Mouse (Mus musculus) lung, embryonic 14.5 days (tissue): ENCODE measurements around the gene Usp10. TPM values are rescaled to one million over a fixed set of nuclear protein-coding genes. Genes with fewer than 3 reads are reported as not detected.
A peak's percentile ranks its signal among the peaks of the same experiment; 100 is the strongest.

Experiments
- ATAC-seq: fragments of 200-750 bp; cut with Nextera tagmentation; 2 replicates; pipeline ENCODE4 v1.8.0; 2017; ENCODE audit warnings: mild to moderate bottlenecking, moderate TSS enrichment, moderate library complexity; ENCODE audit not compliant: insufficient read depth
- DNase-seq: peaks from one replicate; pipeline ENCODE4 v3.0.0-alpha.2; 2015
- H3K27ac ChIP-seq: fragments of 300-500 bp; sonication (generic); 2 replicates; pipeline ENCODE4 v1.5.1; 2014; ENCODE audit warnings: low read depth, mild to moderate bottlenecking, moderate library complexity
- H3K27me3 ChIP-seq: fragments of 300-500 bp; sonication (generic); 2 replicates; pipeline ENCODE4 v1.6.1; 2014; ENCODE audit warnings: low read length, control low read depth; ENCODE audit not compliant: insufficient read depth
- H3K36me3 ChIP-seq: fragments of 300-500 bp; sonication (generic); 2 replicates; pipeline ENCODE4 v1.6.1; 2014; ENCODE audit warnings: control low read depth; ENCODE audit not compliant: insufficient read depth
- H3K4me1 ChIP-seq: fragments of 300-500 bp; sonication (generic); 2 replicates; pipeline ENCODE4 v1.6.1; 2014; ENCODE audit warnings: antibody characterized with exemption, control low read depth; ENCODE audit not compliant: insufficient read depth
- H3K4me2 ChIP-seq: fragments of 300-500 bp; sonication (generic); 2 replicates; pipeline ENCODE4 v1.6.1; 2014; ENCODE audit warnings: mild to moderate bottlenecking
- H3K4me3 ChIP-seq: fragments of 300-500 bp; sonication (generic); 2 replicates; pipeline ENCODE4 v1.5.1; 2014; ENCODE audit warnings: low read depth, low read length
- H3K9ac ChIP-seq: fragments of 300-500 bp; sonication (generic); 2 replicates; pipeline ENCODE4 v1.6.1; 2014
- H3K9me3 ChIP-seq: fragments of 300-500 bp; sonication (generic); 2 replicates; pipeline ENCODE4 v1.6.1; 2016; ENCODE audit warnings: low read depth, low read length, control low read depth
- CTCF ChIP-seq: IDR thresholded peaks from 2 replicates; pipeline ENCODE4 v1.5.1; 2016; ENCODE audit warnings: antibody characterized with exemption, low read depth
- WGBS: fragments of 180-500 bp; shearing (Covaris S2); extraction: QIAGEN DNeasy Blood & Tissue Kit; methylation state at CpG from one replicate; pipeline ENCODE4 v1.1.7; 2014; 5-methylcytosine and 5-hydroxymethylcytosine counted together
- polyA plus RNA-seq: library from polyadenylated mRNA; unstranded; fragments of >200 nt; fragmentation: Nextera tagmentation; extraction: Ambion mirVana; gene quantifications from 2 replicates; pipeline ENCODE4 v1.2.1, GENCODE M21; 2014

The Usp10 gene
- polyA plus RNA-seq = 142 and 155 TPM in 2 replicates

GRCm38 (mm10) chr8:119909944-119910546 lies at the start of gene Usp10:
Gene Usp10 (plus strand): TSS chr8:119910360.
- ATAC-seq = no peak
- 22% methylated on average over 13 of the region's 13 CpGs for WGBS
- H3K36me3 ChIP-seq = no peaks in the 10 kb centered on the region

DNA sequence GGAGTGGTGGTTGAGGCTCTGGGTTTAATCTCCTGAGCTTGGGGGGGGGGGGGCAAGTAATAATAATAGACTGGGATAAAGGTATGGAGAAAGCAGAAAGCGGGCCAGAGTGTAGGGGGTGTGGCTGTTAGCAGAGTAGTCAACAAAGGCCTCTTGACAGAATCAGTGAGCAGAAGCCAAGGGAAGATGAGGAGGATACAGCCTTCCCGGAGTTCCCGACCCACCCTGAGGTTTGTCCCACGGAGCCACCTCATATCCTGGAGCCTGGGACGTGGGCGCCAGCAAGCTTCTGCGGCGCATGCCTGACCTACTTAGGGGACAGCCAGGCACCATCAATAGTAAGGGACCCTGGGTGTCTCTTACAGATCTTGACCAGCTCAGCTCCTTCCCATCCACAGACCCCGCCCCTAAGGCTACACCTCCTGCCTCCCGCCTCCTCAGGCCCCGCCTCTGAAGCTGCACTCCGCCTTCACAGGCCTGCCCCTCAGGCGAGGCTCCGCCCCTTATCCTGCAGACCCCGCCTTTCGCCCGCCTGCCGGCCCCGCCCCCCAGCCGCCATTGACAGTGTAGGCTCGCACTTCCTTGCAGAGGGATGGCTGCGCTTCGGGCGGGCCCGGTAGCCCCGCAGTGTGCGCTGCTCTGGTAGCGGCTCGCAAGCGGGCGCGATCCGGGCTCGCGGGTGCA lies 48.3 kb upstream of the Usp10 start, which contains the start of gene Klhl36:
Klhl36 (plus strand) TSS at position 561 of the 684 bp plus-strand sequence.
- H3K9ac ChIP-seq = peak within 1 kb of the TSS; percentile 69
- WGBS = under 1% methylated on average over 35 of the region's 35 CpGs
- ATAC-seq (peak; percentile 97), DNase-seq (peak; percentile 97)
- H3K4me1 ChIP-seq = peaks cover 8% of the 10 kb centered on the region; the same call in 1 of the 2 replicates
- H3K27me3 ChIP-seq = peaks cover 6% of the 10 kb centered on the region; the same call in 1 of the 2 replicates
- H3K4me2 ChIP-seq = peak within 1 kb of the TSS; percentile 94
- H3K4me3 ChIP-seq = peak within 1 kb of the TSS; percentile 70
- TF ChIP-seq CTCF = no peak
- H3K9me3 ChIP-seq = no peaks in the 10 kb centered on the region
- peak within 1 kb of the TSS; percentile 15; the same call in 1 of the 2 replicates for H3K27ac ChIP-seq
- no peaks in the 10 kb centered on the region for H3K36me3 ChIP-seq

More at GRCm38 (mm10) chr8:119909944-119910546, at the start of gene Usp10:
- H3K4me1 ChIP-seq = peaks cover 24% of the 10 kb centered on the region
- peak within 1 kb of the TSS; percentile 79 for H3K4me3 ChIP-seq
- DNase-seq = no peak
- H3K4me2 ChIP-seq = peak within 1 kb of the TSS; percentile 86
- H3K27me3 ChIP-seq = no peaks in the 10 kb centered on the region
- H3K9ac ChIP-seq = peak within 1 kb of the TSS; percentile 91
- no peak for TF ChIP-seq CTCF
- no peaks in the 10 kb centered on the region for H3K9me3 ChIP-seq
- H3K27ac ChIP-seq = peak within 1 kb of the TSS; percentile 92

GRCm38 (mm10) chr8:119862390-119862734 lies 47.8 kb upstream of the Usp10 start:
- ATAC-seq = no peak
- no peak for DNase-seq
- Histone ChIP-seq H3K4me1 (peaks cover 8% of the 10 kb centered on the region; the same call in 1 of the 2 replicates), H3K9ac (peak overlapping the region; percentile 69), H3K4me3 (peak overlapping the region; percentile 70), H3K4me2 (peak overlapping the region; percentile 94), H3K27me3 (peaks cover 6% of the 10 kb centered on the region; the same call in 1 of the 2 replicates), H3K27ac (peak overlapping the region; percentile 15; the same call in 1 of the 2 replicates), H3K9me3 (no peaks in the 10 kb centered on the region), H3K36me3 (no peaks in the 10 kb centered on the region)
- no peak for TF ChIP-seq CTCF
- under 1% methylated on average over 19 of the region's 19 CpGs for WGBS

DNA sequence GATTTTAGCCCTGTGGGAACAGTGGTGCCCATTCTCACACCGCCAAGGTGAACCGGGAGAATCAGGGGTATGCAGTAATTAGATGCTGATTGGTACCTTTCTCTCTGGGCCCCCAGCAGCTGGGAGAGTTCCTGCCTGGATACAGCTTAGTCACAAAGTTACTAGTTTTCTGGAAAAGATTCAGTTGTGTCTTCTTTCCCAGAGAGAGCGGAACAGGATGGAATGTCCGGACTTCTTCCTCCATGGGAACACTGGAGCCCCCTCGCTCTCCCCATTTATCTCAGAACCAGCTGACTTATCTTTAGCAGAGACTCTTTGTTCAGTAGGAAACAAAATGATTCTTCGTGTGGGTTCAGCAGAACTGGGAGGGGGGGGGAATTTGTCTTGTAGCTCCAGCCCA lies 47.4 kb upstream of the Usp10 start:
- 6% methylated on average over 6 of the region's 6 CpGs for WGBS
- no peaks in the 10 kb centered on the region for H3K9me3 ChIP-seq
- H3K4me3 ChIP-seq = peak overlapping the region; percentile 70
- peaks cover 6% of the 10 kb centered on the region; the same call in 1 of the 2 replicates for H3K27me3 ChIP-seq
- ATAC-seq (no peak; the same call in 1 of the 2 replicates), DNase-seq (peak; percentile 58)
- peaks cover 8% of the 10 kb centered on the region; the same call in 1 of the 2 replicates for H3K4me1 ChIP-seq
- peak overlapping the region; percentile 94 for H3K4me2 ChIP-seq
- H3K9ac ChIP-seq = peak overlapping the region; percentile 69
- H3K36me3 ChIP-seq = no peaks in the 10 kb centered on the region
- no peak for TF ChIP-seq CTCF
- H3K27ac ChIP-seq = peak overlapping the region; percentile 15; the same call in 1 of the 2 replicates

GRCm38 (mm10) chr8:119869616-119870015 lies 40.5 kb upstream of the Usp10 start:
- Histone ChIP-seq H3K4me1 (no peaks in the 10 kb centered on the region), H3K27me3 (no peaks in the 10 kb centered on the region), H3K27ac (no peak overlapping the region), H3K36me3 (peaks cover 41% of the 10 kb centered on the region), H3K4me2 (no peak overlapping the region), H3K9me3 (peaks cover 8% of the 10 kb centered on the region; the same call in 1 of the 2 replicates), H3K4me3 (no peak overlapping the region), H3K9ac (no peak overlapping the region)
- DNase-seq (peak; percentile 27), ATAC-seq (no peak)
- TF ChIP-seq CTCF = no peak
- WGBS = 76% methylated on average over 20 of the region's 20 CpGs

DNA sequence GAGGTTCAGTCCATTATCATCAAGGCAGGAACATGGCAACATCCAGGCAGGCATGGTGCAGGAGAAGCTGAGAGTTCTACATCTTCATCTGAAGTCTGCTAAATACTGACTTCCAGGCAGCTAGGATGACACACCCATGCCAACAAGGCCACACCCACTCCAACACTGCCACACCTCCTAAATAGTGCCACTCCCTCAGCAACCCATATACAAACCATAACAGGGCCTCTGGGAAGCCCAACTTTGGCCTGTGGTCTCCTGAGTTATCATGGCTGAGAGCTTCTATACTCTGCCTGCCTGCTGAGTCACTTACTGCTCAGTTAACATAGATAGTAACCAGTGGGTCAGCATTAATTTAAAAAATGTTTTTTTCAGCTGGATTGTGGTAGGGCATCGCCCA lies 37.0 kb upstream of the Usp10 start:
- peaks cover 44% of the 10 kb centered on the region for H3K36me3 ChIP-seq
- H3K9ac ChIP-seq = no peak overlapping the region
- no peak for ATAC-seq

GRCm38 (mm10) chr8:119881301-119881700 lies 28.9 kb upstream of the Usp10 start:
- ATAC-seq = no peak
- no peak for DNase-seq
- no peaks in the 10 kb centered on the region for H3K27me3 ChIP-seq
- no peak overlapping the region for H3K27ac ChIP-seq
- TF ChIP-seq CTCF = no peak
- WGBS = 58% methylated on average over 6 of the region's 6 CpGs
- H3K9ac ChIP-seq = no peak overlapping the region
- no peaks in the 10 kb centered on the region; the same call in 1 of the 2 replicates for H3K4me1 ChIP-seq
- no peaks in the 10 kb centered on the region for H3K9me3 ChIP-seq
- no peak overlapping the region for H3K4me2 ChIP-seq
- no peaks in the 10 kb centered on the region for H3K36me3 ChIP-seq
- no peak overlapping the region for H3K4me3 ChIP-seq

More for the DNA sequence above, 37.0 kb upstream of the Usp10 start:
- H3K27me3 ChIP-seq = no peaks in the 10 kb centered on the region
- no peak overlapping the region for H3K4me2 ChIP-seq
- no peaks in the 10 kb centered on the region for H3K4me1 ChIP-seq
- no peak overlapping the region for H3K27ac ChIP-seq
- peaks cover 8% of the 10 kb centered on the region; the same call in 1 of the 2 replicates for H3K9me3 ChIP-seq
- TF ChIP-seq CTCF = no peak
- no peak overlapping the region for H3K4me3 ChIP-seq
- 94% methylated on average over 1 of the region's 1 CpGs for WGBS
- no peak for DNase-seq
